Mouse (Mus musculus) forebrain, embryonic 11.5 days (tissue): ENCODE data around the gene Serpinb3c. TPM values are rescaled to one million over a fixed set of nuclear protein-coding genes. Genes with fewer than 3 reads are reported as not detected.
"Not testable (repeated sequence)": the region's sequence is repeated elsewhere in the genome, so short reads cannot be mapped to it uniquely, and the experiment has no call there.

Experiments
- ATAC-seq: fragments of 200-750 bp; cut with Nextera tagmentation; replicated peaks from 2 replicates; pipeline ENCODE4 v1.8.0; 2017; ENCODE audit warnings: moderate TSS enrichment; ENCODE audit not compliant: low FRiP score
- DNase-seq: peaks from one replicate; pipeline ENCODE4 v3.0.0-alpha.2; 2017; ENCODE audit warnings: low spot score
- H3K27ac ChIP-seq: fragments of 300-500 bp; sonication (generic); 2 replicates; pipeline ENCODE4 v1.5.1; 2014; ENCODE audit warnings: low read depth, low read length
- H3K27me3 ChIP-seq: fragments of 300-500 bp; sonication (generic); 2 replicates; pipeline ENCODE4 v1.6.1; 2014; ENCODE audit warnings: mild to moderate bottlenecking, low read length, mixed read lengths; ENCODE audit not compliant: control insufficient read depth, insufficient read depth
- H3K36me3 ChIP-seq: fragments of 300-500 bp; sonication (generic); 2 replicates; pipeline ENCODE4 v1.6.1; 2014; ENCODE audit warnings: mild to moderate bottlenecking, low read length, moderate library complexity, mixed read lengths; ENCODE audit not compliant: control insufficient read depth, insufficient read depth
- H3K4me1 ChIP-seq: fragments of 300-500 bp; sonication (generic); replicated peaks from 2 replicates; pipeline ENCODE4 v1.6.1; 2014; ENCODE audit warnings: low read length, mixed read lengths; ENCODE audit not compliant: control insufficient read depth, insufficient read depth
- H3K4me2 ChIP-seq: fragments of 300-500 bp; sonication (generic); 2 replicates; pipeline ENCODE4 v1.6.1; 2014; ENCODE audit warnings: low read depth, mild to moderate bottlenecking, low read length, moderate library complexity, mixed read lengths; ENCODE audit not compliant: severe bottlenecking
- H3K4me3 ChIP-seq: fragments of 300-500 bp; sonication (generic); 2 replicates; pipeline ENCODE4 v1.5.1; 2014; ENCODE audit warnings: low read depth, low read length
- H3K9ac ChIP-seq: fragments of 300-500 bp; sonication (generic); 2 replicates; pipeline ENCODE4 v1.6.1; 2014; ENCODE audit warnings: low read length
- H3K9me3 ChIP-seq: fragments of 300-500 bp; sonication (generic); 2 replicates; pipeline ENCODE4 v1.6.1; 2016; ENCODE audit warnings: low read length, mixed read lengths; ENCODE audit not compliant: control insufficient read depth
- WGBS: fragments of 180-500 bp; shearing (Covaris S2); extraction: QIAGEN DNeasy Blood & Tissue Kit; methylation state at CpG from one replicate; pipeline ENCODE4 v1.1.7; 2014; 5-methylcytosine and 5-hydroxymethylcytosine counted together
- polyA plus RNA-seq: library from polyadenylated mRNA; unstranded; fragments of >200 nt; fragmentation: Nextera tagmentation; extraction: Ambion mirVana; gene quantifications from 2 replicates; pipeline ENCODE4 v1.2.1, GENCODE M21; 2014

Gene Serpinb3c
- not detected in 2 replicates for polyA plus RNA-seq

DNA sequence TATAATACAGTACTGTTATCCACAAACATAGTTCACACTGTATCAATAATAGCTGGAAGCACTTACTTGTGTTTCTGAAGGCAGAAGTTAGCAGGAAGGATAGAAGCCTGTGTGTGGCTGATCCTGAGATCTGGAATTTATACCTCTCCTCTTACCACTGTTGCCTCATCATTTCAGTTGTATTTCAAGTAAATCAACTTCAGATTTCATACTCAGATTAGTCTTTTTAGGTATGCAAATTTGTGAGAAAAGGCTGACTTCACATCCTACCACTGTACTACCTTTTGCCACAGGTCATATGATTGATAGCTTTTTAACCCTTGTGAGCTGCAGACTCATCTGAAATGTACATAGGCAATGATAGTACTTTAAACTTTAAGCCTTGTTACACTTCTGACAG, at the start of gene Serpinb3c, which contains the start of gene Serpinb3b:
TSS of gene Serpinb3c (minus strand) at position 111 of the 400 bp plus-strand sequence.
TSS of gene Serpinb3b (minus strand) at position 101 of the 400 bp plus-strand sequence.
- not testable (repeated sequence) for H3K36me3 ChIP-seq, DNase-seq, H3K4me1 ChIP-seq, H3K4me3 ChIP-seq, H3K9me3 ChIP-seq, H3K27me3 ChIP-seq, H3K9ac ChIP-seq, H3K4me2 ChIP-seq, ATAC-seq, H3K27ac ChIP-seq

DNA sequence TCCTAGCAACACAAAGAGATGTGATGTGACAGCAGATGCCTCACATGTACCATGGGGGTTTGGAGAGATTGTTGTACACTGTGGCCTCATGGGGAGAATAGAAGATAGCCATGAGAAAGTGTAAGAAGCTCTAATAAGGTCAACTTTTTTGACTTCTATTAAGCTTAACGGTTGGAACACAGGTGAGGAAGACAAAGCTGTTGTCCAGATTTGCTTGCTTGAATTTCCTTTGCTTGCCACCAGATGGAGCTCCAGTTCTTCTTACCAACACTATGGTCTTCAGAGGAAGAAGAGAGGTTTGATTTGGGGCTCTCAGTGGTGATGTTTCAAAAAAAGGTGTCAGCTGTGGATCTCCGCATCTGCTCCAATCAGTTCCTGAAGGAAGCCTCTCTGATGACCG, 35.0 kb downstream of the Serpinb3c start:
- 36% methylated on average over 3 of the region's 3 CpGs for WGBS
- ATAC-seq, result peak; percentile 27; the same call in 1 of the 2 replicates
- not testable (repeated sequence) for H3K9ac ChIP-seq, H3K4me1 ChIP-seq, H3K36me3 ChIP-seq, H3K9me3 ChIP-seq, H3K27me3 ChIP-seq, DNase-seq, H3K4me2 ChIP-seq, H3K27ac ChIP-seq, H3K4me3 ChIP-seq

Other genes with a start within 250 kb of the Serpinb3c start
- gene Serpinb3a, start 226.1 kb downstream of the Serpinb3c start, polyA plus RNA-seq, result not detected in 2 replicates
- gene Serpinb3d, start 194.9 kb downstream of the Serpinb3c start, polyA plus RNA-seq, result not detected in 2 replicates
- gene Serpinb3b, start within 50 bp of the Serpinb3c start, polyA plus RNA-seq, result not detected in 2 replicates
- gene Serpinb11, start 82.8 kb upstream of the Serpinb3c start, polyA plus RNA-seq, result not detected in 2 replicates
- not detected in 2 replicates for gene Serpinb7, start 121.3 kb upstream of the Serpinb3c start, polyA plus RNA-seq
- 0.33 and 0.39 TPM in 2 replicates for gene Serpinb2, start 233.1 kb upstream of the Serpinb3c start, polyA plus RNA-seq